Mouse (Mus musculus) intestine, embryonic 16.5 days (tissue): Measurements from ENCODE around the gene Gabpa. TPM values are rescaled to one million over a fixed set of nuclear protein-coding genes. Genes with fewer than 3 reads are reported as not detected.

Source experiments
- ATAC-seq: fragments of 200-750 bp; cut with Nextera tagmentation; 2 replicates; pipeline ENCODE4 v1.8.0; 2017; ENCODE audit warnings: moderate TSS enrichment, moderate library complexity
- H3K27ac ChIP-seq: fragments of 300-500 bp; sonication (generic); 2 replicates; pipeline ENCODE4 v1.5.1; 2014; ENCODE audit warnings: mild to moderate bottlenecking, low read length
- H3K27me3 ChIP-seq: fragments of 300-500 bp; sonication (generic); replicated peaks from 2 replicates; pipeline ENCODE4 v1.6.1; 2014; ENCODE audit warnings: low read length, control low read depth, mixed read lengths; ENCODE audit not compliant: control insufficient read depth, insufficient read depth
- H3K36me3 ChIP-seq: fragments of 300-500 bp; sonication (generic); 2 replicates; pipeline ENCODE4 v1.6.1; 2014; ENCODE audit warnings: low read length, control low read depth; ENCODE audit not compliant: control insufficient read depth, insufficient read depth
- H3K4me1 ChIP-seq: fragments of 300-500 bp; sonication (generic); 2 replicates; pipeline ENCODE4 v1.6.1; 2014; ENCODE audit warnings: low read length, control low read depth, mixed read lengths; ENCODE audit not compliant: control insufficient read depth, insufficient read depth
- H3K4me2 ChIP-seq: fragments of 300-500 bp; sonication (generic); 2 replicates; pipeline ENCODE4 v1.6.1; 2014; ENCODE audit warnings: low read depth, low read length, control low read depth
- H3K4me3 ChIP-seq: fragments of 300-500 bp; sonication (generic); 2 replicates; pipeline ENCODE4 v1.5.1; 2014; ENCODE audit warnings: mild to moderate bottlenecking, low read length
- H3K9ac ChIP-seq: fragments of 300-500 bp; sonication (generic); 2 replicates; pipeline ENCODE4 v1.6.1; 2014; ENCODE audit warnings: low read depth, low read length
- H3K9me3 ChIP-seq: fragments of 300-500 bp; sonication (generic); 2 replicates; pipeline ENCODE4 v1.6.1; 2016; ENCODE audit warnings: low read length, control low read depth; ENCODE audit not compliant: control insufficient read depth
- WGBS: fragments of 180-500 bp; shearing (Covaris S2); extraction: QIAGEN DNeasy Blood & Tissue Kit; methylation state at CpG from one replicate; pipeline ENCODE4 v1.1.7; 2014; 5-methylcytosine and 5-hydroxymethylcytosine counted together
- polyA plus RNA-seq: library from polyadenylated mRNA; unstranded; fragments of >200 nt; fragmentation: Nextera tagmentation; extraction: Ambion mirVana; gene quantifications from 2 replicates; pipeline ENCODE4 v1.2.1, GENCODE M21; 2015

Gabpa gene
- polyA plus RNA-seq, 1 experiment from 2014 or later = 24.3 TPM

DNA sequence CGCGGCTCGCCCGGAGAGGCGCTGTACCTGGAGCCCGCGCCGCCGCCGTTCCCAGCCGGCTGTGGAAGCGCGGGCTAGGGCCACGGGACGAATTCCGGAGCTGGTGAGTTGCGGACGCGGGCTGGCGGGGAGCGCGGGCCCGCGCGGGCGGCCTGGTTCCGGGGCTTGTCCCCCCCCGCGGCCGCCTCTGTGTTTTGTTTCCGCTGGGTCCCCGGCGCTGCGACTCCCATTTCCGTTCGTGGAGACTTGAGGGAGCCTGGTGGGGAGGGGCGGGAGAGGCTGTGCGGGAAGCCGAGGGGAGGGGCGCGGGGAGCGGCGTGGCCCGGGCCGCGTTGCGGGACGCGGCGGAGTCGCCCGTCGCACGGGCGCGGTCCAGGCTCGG lies 707 bp downstream of the Gabpa start, which contains the start of gene Atp5j:
Gene Atp5j, minus strand, starts transcription at position 185 of the 382 bp plus-strand sequence.
- Histone ChIP-seq H3K36me3 (peaks cover 5% of the 10 kb centered on the region; the same call in 1 of the 2 replicates), H3K9me3 (no peaks in the 10 kb centered on the region), H3K4me3 (peak within 1 kb of the TSS; percentile 96), H3K9ac (peak within 1 kb of the TSS; percentile 100), H3K4me1 (peaks cover 8% of the 10 kb centered on the region; the same call in 1 of the 2 replicates), H3K4me2 (peak within 1 kb of the TSS; percentile 72), H3K27ac (peak within 1 kb of the TSS; percentile 100), H3K27me3 (no peaks in the 10 kb centered on the region)
- peak; percentile 68 for ATAC-seq
- WGBS = 0% methylated on average over 57 of the region's 57 CpGs

DNA sequence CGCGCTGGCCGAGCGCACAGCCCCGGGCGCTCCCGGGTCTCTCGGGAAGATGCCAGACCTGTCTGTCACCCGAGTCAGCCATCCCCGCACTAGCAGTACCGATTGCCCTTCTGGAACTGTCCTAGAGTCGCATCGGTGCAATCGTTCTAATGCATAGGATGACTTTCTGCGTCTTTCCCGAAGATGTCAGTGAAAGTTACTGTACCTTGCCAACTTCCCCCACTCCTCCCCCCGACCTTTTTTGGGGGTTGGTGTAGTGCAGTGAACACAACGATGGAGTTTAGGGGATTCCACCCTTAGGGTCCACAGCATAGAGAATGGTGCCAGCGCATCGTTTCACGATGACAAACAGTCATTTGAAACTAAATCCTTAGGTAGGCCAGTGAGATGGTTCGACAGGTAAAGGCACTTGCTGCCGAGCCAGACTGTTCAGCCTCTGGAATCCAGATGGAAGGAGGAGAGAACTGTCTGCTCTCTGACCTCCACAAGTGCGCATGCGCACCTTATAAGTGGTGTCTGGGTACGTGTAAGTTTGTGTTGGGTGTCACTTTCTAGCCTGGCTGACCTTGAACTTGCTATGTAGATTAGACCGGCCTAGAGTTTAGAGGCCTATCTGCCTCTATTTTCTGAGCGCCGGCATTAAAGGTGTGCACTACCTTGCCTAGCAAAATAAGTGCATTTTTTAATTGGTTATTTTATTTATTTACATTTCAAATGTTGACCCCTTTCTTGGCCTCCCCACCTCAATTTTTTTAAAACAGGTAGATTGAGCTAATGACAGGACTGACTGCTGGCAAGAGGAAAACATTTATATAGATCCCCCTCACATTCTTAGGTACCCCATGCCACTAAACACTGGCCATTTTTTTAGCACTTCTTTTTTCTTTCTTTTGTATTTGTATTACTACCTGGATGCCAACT lies 1.4 kb downstream of the Gabpa start:
- Histone ChIP-seq H3K27ac (peak overlapping the region; percentile 100), H3K36me3 (peaks cover 4% of the 10 kb centered on the region; the same call in 1 of the 2 replicates), H3K27me3 (no peaks in the 10 kb centered on the region), H3K4me2 (peak overlapping the region; percentile 72), H3K4me1 (peaks cover 8% of the 10 kb centered on the region; the same call in 1 of the 2 replicates), H3K9ac (peak overlapping the region; percentile 100), H3K9me3 (no peaks in the 10 kb centered on the region), H3K4me3 (peak overlapping the region; percentile 96)
- 4% methylated on average over 29 of the region's 29 CpGs for WGBS
- peak; percentile 30 for ATAC-seq

DNA sequence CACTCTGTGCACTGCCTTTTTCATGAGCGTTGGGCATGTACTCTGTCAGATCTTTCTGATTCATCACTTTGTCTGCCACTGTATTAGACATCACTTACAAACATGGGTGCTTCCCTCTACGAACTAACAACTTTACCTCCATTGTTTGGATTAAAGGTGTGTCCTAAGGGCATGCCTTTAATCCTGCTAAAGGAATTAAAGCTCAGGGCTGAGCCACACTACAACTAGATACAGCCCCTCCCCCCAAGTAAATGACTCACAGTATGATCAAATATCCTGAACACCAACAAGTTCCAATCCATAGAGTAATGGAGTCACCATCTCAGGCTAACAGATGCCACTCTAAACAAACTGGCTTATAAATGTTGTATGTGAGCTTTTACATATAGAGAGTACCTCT lies 3.9 kb downstream of the Gabpa start:
- no peak overlapping the region for H3K9ac ChIP-seq
- H3K36me3 ChIP-seq = no peaks in the 10 kb centered on the region
- H3K27me3 ChIP-seq = no peaks in the 10 kb centered on the region
- H3K4me1 ChIP-seq = 0 out of 2 replicates have a peak, but pooled peaks cover 4% of the 10 kb centered on the region
- ATAC-seq = no peak
- whole genome bisulfite sequencing = 76% methylated on average over 2 of the region's 2 CpGs
- H3K27ac ChIP-seq = no peak overlapping the region
- H3K9me3 ChIP-seq = no peaks in the 10 kb centered on the region
- no peak overlapping the region for H3K4me3 ChIP-seq
- H3K4me2 ChIP-seq = no peak overlapping the region

DNA sequence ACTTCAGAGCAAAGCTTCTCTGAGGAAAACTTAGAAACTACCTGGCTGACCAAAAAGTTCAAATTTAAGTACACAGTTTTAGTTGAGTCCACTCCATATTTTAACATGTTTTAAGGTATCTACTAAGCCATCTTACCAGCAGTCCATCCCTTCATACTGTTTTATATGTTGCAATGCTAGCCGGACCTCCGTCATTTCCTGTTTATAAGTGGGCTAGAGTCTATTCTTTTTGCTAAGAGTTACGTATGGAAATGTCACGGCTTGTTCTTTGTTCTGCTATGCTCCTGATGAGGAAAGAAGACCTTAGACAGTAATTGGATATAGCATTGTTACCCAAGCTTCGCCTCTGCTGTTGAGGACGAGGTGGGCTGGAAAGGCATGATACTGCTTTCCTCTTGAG lies 18.8 kb downstream of the Gabpa start:
- ATAC-seq = no peak
- H3K27me3 ChIP-seq = no peaks in the 10 kb centered on the region
- WGBS = 86% methylated on average over 6 of the region's 6 CpGs
- H3K27ac ChIP-seq = no peak overlapping the region
- no peaks in the 10 kb centered on the region for H3K4me1 ChIP-seq
- H3K4me2 ChIP-seq = no peak overlapping the region
- no peak overlapping the region for H3K9ac ChIP-seq
- H3K36me3 ChIP-seq = 0 out of 2 replicates have a peak, but pooled peaks cover 3% of the 10 kb centered on the region
- H3K4me3 ChIP-seq = no peak overlapping the region
- H3K9me3 ChIP-seq = no peaks in the 10 kb centered on the region

DNA sequence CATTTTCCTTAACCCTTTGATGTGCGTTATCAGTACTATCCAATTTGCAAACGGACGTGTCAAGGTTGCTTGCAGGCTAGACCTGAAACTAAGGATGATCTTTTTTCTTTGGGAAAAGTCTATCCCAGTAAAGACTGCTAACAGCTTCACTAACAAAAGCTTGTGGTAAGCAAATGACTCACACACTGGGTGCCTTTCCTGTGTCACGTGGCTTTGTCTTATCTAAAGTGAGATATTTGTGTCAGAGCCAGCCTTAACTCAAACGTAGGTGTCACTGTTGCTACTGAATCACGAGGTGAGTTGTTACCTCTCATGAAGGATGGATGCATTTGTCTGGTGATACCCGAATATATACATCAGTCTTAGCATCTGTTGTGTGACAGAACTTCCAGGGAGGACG lies 29.9 kb downstream of the Gabpa start:
- H3K9me3 ChIP-seq = no peaks in the 10 kb centered on the region

DNA sequence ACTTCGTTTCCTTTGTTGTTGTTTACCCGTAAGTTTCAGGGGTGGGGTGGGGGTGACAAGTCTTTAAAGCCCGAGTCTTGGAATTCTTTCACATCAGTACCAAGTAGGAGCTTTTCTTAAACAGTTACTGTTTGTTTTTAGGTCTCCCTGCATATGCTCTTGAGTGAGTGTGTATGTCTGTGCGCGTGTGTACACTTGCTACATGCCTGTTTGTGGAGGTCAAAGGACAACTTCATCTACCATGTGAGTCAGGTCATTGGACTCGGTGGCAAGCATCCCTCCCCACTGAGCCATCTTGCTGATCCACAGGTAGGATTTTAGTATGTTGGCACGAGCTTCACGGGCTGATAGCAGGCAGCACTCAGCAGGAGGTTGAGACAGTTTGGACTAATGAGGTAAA lies 39.1 kb downstream of the Gabpa start:
- no peak for ATAC-seq
- H3K9me3 ChIP-seq = no peaks in the 10 kb centered on the region
- H3K9ac ChIP-seq = no peak overlapping the region
- no peaks in the 10 kb centered on the region for H3K36me3 ChIP-seq
- no peak overlapping the region for H3K4me3 ChIP-seq
- H3K27ac ChIP-seq = no peak overlapping the region
- 81% methylated on average over 8 of the region's 8 CpGs for WGBS
- no peaks in the 10 kb centered on the region for H3K27me3 ChIP-seq
- 0 out of 2 replicates have a peak, but pooled peaks cover 4% of the 10 kb centered on the region for H3K4me1 ChIP-seq
- no peak overlapping the region for H3K4me2 ChIP-seq

More for the DNA sequence above, 29.9 kb downstream of the Gabpa start:
- Histone ChIP-seq H3K27ac (no peak overlapping the region), H3K4me2 (no peak overlapping the region), H3K4me3 (no peak overlapping the region), H3K4me1 (no peaks in the 10 kb centered on the region), H3K27me3 (no peaks in the 10 kb centered on the region), H3K36me3 (peaks cover 10% of the 10 kb centered on the region; the same call in 1 of the 2 replicates), H3K9ac (no peak overlapping the region)
- ATAC-seq = no peak
- WGBS = 80% methylated on average over 8 of the region's 8 CpGs

DNA sequence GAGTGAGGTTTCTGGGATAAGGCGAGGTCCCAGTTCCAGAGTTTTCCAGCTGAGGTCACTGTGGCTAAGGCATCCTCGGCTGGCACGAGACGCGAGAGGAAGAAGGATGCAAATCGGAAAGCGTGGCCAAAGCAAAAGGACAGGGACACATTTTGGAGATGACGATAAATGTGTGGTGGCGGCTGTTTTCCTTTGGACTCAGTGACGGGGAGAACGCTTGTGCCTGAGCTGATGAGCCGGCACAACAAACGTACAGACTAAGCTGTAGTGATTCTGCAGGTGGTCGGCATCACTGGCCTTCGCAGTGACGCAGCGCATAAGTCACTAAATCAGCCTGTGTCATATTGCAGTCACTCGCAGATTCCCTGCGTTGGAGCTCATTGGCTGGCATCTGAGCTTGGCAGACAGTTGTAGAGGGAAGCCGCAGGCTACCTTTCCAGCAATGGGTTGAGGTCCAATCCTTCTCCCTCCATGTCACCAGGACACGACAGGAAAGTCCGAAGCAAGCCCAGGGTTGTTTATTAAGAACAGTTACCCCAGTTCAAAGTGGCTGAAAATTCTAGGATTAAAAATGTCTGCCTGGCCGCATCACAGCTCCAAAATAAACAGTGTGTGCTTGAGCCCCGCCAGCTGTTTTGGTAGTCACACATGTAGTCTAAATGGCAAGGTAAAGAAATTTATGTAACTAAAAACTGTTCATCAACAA lies 40.4 kb downstream of the Gabpa start:
- no peaks in the 10 kb centered on the region for H3K9me3 ChIP-seq
- H3K4me3 ChIP-seq = peak overlapping the region; percentile 12; the same call in 1 of the 2 replicates
- no peaks in the 10 kb centered on the region for H3K27me3 ChIP-seq
- no peak overlapping the region for H3K9ac ChIP-seq
- WGBS = 58% methylated on average over 24 of the region's 24 CpGs
- no peaks in the 10 kb centered on the region for H3K36me3 ChIP-seq
- 0 out of 2 replicates have a peak, but pooled peaks cover 4% of the 10 kb centered on the region for H3K4me1 ChIP-seq
- H3K4me2 ChIP-seq = peak overlapping the region; percentile 47
- peak overlapping the region; percentile 23; the same call in 1 of the 2 replicates for H3K27ac ChIP-seq
- no peak for ATAC-seq

DNA sequence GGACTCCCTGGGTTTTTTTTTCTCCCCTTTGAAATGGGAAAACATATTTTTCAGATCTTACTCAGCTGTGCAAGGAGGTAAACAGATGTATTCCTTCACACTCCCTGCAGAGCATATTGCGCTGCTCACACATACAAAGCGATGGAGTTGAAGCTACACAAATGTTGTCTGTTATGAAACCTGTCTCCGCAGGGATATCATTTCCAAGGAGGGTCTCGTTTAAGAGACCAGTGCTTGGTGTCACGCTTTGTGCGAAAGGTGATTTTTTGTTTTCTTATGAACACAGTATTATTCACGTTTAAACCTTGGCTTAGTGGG lies 41.0 kb downstream of the Gabpa start:
- ATAC-seq = no peak
- H3K9me3 ChIP-seq = no peaks in the 10 kb centered on the region
- no peak overlapping the region for H3K4me3 ChIP-seq
- H3K4me1 ChIP-seq = 0 out of 2 replicates have a peak, but pooled peaks cover 4% of the 10 kb centered on the region
- H3K36me3 ChIP-seq = no peaks in the 10 kb centered on the region
- no peak overlapping the region for H3K27ac ChIP-seq
- no peak overlapping the region for H3K9ac ChIP-seq
- no peaks in the 10 kb centered on the region for H3K27me3 ChIP-seq
- H3K4me2 ChIP-seq = no peak overlapping the region
- 61% methylated on average over 7 of the region's 7 CpGs for WGBS

DNA sequence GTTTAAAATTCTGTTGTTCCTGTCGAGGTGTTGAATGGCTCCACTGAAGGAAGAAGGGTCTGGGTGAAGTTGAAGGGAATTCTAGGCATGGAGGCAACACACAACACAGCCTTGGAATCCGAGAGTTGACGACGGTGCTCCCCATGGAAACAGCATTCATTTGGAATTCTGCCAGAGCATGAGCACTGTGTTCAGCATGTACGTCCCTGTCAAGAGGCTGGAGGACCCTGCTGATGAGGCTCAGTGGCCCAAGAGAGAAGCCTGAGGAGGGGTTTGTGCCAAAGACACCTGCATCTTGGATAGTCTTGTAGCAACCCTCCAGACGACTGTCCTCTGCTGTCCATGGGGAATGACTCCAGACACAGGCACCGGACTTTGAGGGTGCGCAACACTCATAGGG lies 41.4 kb downstream of the Gabpa start:
- H3K27ac ChIP-seq = no peak overlapping the region
- 0 out of 2 replicates have a peak, but pooled peaks cover 4% of the 10 kb centered on the region for H3K4me1 ChIP-seq
- ATAC-seq = 0 out of 2 replicates have a peak, but pooled peaks have one; percentile 18
- H3K9me3 ChIP-seq = no peaks in the 10 kb centered on the region
- H3K36me3 ChIP-seq = no peaks in the 10 kb centered on the region
- no peak overlapping the region for H3K9ac ChIP-seq
- no peaks in the 10 kb centered on the region for H3K27me3 ChIP-seq
- H3K4me3 ChIP-seq = no peak overlapping the region
- no peak overlapping the region for H3K4me2 ChIP-seq
- 49% methylated on average over 8 of the region's 8 CpGs for WGBS
